Mouse (Mus musculus) left cerebral cortex, postnatal 14 days (tissue): Measurements from ENCODE around the gene Csmd2. TPM values are rescaled to one million over a fixed set of nuclear protein-coding genes. Genes with fewer than 3 reads are reported as not detected.
A peak's percentile ranks its signal among the peaks of the same experiment; 100 is the strongest.

Source experiments
- DNase-seq, 2 experiments: peaks; one replicate each; pipeline ENCODE4 v3.0.0; 2021 to 2022; ENCODE audit warnings: low spot score in 2 of 2, mixed read lengths in 1 of 2
- intact Hi-C: fragments of 180-260 bp; cut with DNase I; formaldehyde crosslinking; loops from one replicate; pipeline ENCODE4 v1.15.1; 2025
- total RNA-seq, 2 experiments: library from RNA; stranded (reverse); gene quantifications; 2 replicates each; pipeline ENCODE4 v1.2.3; 2021

Gene Csmd2
- total RNA-seq, 2 experiments from 2014 or later = 56.9 to 61.3 TPM

DNA sequence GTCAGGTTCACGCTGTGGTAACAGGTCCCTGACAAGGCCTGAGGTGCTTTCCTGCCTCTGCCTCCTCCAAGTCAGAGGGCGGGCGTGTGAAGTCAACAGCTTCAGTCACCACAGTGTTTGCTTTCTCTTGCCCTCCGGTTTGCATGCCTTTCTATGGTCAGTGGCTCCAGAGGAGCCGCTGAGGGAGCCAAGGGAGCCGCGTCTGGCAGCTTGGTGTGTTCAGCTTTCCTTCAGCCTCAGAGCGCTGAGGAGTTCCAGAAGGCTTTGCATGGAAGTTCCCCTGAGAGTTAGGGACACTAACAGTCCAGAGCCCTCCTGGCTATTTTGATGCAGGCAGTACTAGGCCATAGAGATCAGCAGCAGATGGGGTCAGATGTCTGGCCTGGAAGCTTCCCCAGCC, 441.9 kb downstream of the Csmd2 start:
- intact Hi-C loops = no loop called here
- no peak for DNase-seq

DNA sequence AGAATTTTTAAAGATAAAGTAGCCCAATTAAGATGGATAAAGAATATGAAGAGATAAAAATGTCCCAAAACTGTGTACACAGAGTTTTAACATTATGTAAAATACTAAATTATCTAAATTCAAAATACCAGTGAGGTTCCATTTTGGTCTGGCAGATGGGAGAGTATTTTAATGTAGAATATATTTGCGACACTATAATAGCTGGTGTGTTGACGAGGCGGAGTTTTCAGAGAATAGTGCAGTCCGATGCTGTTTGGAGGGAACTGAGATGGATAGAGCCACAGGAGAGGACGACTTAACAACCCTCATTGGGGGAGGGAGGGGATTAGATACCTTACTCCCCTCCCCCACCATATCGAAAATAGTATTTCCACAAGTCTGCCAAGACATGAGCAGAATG, 452.9 kb downstream of the Csmd2 start:
- no peak for DNase-seq
- intact Hi-C loops = no loop called here

DNA sequence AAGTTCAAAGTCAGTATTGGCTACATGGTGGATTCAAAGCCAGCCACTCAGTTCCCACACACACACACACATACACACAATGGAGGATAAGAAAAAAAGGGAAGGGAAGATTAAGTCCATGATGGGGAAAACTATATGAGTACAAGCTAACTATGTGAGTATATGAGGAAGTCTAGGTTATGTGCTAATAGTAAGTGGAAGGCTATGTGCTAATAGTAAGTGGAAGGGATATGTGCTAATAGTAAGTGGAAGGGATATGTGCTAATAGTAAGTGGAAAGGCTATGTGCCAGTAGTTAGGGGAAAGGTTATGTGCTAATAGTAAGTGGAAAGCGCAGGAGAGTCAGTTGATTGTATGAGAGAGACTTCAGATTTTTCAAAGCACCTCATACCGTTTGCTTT, 453.6 kb downstream of the Csmd2 start:
- DNase-seq = no peak
- intact Hi-C loops = no loop called here

DNA sequence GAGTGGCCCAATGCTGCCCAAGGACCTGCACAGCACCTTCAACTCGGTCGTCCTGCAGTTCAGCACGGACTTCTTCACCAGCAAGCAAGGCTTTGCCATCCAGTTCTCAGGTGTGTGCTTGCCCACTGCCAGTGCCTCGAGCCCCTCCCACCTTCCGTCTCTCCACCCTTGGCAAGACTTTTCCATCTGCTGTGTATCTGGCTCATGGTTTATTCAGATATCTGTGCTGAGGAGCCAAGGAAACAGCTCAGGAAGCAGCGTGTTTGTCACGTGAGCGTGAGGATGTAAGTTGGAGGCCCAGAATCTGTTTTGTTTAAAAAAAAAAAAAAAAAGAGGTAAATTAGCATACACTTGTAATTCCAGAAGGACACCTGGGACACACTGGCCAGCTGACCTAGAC, 455.1 kb downstream of the Csmd2 start:
- DNase-seq = no peak
- intact Hi-C loops = no loop called here

DNA sequence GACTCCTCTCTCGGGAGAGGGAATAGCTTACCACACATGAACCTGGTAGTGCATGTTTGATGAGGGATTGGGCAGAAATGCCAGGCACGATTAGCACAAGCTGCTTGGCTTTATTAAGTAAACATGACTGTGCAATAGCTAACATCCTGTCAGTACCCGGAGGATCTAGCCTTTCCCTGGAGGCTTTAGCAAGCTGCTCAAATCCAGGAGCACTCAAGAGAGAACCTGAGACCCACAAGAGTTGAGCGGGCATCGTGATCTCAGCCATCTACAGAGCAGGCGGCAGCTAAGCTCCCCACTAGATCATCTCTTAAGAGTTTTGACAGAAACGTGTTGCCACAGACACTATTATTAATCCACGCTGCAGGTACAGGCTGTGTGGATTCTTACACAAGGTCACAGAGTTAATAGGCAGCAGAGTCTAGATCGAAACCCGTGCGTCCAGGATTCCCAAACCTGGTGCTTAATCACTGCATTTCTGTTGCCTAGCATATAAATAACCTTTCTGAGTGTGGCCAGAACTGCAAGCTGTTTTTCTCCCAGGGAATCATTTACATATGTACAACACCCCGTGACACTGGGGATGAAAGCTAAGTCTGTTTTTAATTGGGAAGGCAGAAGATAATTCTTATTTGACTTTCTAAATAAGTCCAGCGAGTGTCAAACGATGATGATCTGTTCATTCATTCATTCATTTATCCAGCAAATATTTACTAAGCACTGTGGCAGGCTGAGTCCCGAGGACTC, 458.0 kb downstream of the Csmd2 start:
- DNase-seq = no peak
- intact Hi-C loops = no loop called here

DNA sequence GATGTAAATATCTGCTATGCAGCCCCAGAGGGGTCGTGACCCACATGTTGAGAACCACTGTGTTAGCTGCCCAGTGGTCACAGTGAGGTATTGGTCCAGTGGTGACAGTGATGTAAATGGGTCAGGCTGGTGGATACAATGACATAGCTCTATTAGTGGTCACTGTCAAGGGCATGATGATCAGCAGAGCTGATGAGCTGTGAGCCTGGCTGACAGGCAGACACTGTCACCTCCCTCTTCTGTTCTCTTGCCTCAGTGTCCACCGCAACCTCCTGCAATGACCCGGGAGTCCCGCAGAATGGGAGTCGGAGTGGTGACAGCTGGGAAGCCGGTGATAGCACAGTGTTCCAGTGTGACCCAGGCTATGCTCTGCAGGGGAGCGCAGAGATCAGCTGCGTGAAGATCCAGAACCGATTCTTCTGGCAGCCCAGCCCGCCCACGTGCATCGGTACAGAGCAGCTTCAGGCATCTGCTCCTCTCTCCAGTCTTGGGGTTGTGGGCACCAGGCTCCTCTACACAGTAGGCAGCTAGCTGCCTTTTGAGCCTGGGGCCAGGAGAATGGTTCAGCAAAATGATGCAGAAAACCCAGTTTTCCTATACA, 461.3 kb downstream of the Csmd2 start:
- intact Hi-C loops = no loop called here
- DNase-seq = peak in 1 of 2 experiments; percentile 59

DNA sequence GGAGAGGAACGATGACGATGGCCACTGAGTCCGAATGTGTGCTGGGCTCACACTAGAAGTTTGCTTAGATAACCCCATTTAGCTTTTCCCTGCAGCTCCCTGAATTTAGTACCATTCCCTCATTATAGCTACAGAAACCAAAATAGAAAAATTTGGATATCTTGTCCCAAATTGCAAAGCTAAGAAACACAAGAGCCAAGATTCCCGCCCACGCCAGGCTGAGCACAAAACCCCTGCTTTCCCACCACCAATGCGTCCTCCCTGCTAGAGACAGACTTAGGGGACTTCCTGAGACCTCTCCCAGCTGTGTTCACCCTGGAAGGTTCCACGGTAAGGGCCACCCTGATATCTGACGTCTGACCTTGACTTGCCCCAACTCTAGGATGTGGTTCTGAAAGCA, 462.5 kb downstream of the Csmd2 start:
- intact Hi-C loops = no loop called here
- DNase-seq = peak; percentile 66 to 81

DNA sequence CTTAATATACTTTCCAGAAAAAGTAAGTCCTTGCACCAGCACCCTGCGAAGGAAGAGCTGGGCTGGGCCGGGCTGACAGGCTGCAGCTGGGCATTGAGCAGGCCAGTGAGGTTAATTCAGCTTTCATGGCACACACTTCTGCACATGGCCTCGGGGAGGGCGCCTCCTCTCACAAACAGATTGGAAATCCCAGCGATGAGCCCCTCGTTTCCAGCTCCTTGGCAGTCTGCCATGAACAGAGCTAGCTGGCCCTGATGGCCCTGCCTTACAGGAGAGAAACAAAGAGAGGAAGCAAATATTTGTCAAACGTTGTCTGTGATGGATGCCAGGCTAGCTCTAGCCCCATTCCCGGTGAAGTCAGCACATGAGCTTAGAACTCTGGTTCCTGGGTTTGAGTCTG, 463.3 kb downstream of the Csmd2 start:
- intact Hi-C loops = no loop called here

DNA sequence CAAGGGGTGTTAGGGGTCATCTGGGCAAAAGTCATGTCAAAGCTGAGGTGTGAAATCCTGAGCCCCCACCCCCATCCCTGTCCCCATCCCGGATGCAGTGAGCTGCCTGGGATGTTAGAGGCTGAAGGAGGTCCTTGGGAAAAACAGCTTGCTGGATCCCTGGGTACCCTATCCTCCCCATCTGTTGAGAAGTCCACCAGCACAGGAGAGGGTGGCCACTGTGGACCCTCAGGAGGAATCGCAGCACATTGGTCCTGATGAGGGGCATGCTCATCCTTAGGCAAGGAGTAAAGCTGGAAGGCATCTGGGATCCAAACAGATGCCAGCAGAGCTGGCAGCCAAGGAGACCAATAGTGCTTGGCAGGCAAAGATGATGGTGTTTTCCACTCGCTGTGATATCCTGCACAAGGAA, 463.7 kb downstream of the Csmd2 start:
- DNase-seq = no peak
- intact Hi-C loops = no loop called here

More for the DNA sequence above, 463.3 kb downstream of the Csmd2 start:
- peak; percentile 63 to 69 for DNase-seq

DNA sequence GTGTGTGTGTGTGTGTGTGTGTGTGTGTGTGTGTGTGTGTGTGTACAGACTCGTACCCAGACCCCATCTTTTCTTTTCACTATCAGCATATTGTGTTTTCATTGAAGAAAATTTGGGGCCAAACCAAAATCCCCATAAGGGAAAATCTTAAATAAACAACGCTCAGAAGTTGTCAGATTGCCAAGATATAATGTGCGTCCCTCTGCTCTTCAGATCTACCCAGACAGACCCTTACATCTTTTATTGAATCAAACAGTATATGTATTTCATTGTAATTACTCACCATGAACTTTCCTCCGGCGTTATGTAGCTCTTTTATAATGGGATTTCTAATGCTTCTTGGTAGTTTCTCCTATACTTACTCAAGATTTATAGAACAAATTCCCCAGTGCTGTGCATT, 479.1 kb downstream of the Csmd2 start:
- DNase-seq = no peak
- intact Hi-C loops = no loop called here

DNA sequence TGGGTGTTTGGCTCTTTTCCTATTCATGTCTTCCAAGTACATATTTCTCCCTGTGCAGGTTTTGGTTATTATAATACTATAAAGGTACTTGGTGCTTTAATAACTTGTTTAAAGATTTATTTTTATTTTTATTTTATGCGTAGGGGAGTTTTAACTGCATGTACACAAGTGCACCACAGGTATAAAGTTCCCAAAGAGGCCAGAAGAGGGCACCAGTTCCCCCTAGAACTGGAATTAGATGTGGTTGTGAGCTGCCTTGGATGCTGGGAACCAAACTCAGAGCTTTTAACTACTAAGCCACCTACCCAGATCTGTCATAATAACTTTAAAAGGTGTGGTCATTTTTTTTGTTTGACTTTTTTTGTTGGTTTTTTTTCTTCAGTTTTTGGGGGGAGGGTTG, 480.4 kb downstream of the Csmd2 start:
- no peak for DNase-seq
- intact Hi-C loops = no loop called here

DNA sequence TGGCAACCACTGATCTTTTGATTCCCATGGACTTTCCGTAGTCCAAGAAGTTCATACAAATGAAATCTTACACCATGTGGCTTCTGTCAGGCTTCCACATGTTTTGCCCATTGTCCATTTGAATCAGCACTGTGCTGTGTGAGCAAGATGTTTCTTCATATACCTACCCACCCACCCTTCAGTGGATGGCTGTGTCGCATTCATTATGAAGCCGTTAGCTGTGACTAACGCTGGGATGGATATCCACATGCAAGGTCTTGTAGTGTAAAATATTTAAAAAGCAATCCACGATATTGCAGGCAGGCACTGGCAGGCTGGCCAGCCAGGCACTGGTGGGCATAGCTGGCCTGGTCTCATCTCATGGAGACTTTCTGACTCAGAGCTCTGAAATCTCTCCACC, 488.6 kb downstream of the Csmd2 start:
- peak in 1 of 2 experiments; percentile 30 for DNase-seq

DNA sequence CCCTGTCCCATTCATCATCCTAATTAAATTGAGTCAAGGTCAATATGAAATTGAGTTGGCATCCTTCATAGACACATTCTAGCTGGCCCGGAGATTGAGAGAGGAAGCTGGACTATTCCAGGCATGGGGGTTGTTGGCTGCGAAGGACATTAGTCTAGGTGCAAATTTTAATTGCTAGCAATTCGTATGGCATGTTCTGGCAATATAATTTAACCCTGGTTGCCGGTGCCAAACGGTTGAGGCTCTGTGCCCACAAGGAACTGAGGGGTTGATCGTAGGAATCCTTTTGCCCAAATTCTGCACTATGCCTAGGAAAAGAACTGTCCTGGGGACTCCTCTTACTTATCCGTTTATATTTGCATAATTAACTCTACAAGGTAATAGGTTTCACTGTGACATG, 496.2 kb downstream of the Csmd2 start:
- no peak for DNase-seq
- intact Hi-C loops = no loop called here

More for the DNA sequence above, 488.6 kb downstream of the Csmd2 start:
- intact Hi-C loops = no loop called here

DNA sequence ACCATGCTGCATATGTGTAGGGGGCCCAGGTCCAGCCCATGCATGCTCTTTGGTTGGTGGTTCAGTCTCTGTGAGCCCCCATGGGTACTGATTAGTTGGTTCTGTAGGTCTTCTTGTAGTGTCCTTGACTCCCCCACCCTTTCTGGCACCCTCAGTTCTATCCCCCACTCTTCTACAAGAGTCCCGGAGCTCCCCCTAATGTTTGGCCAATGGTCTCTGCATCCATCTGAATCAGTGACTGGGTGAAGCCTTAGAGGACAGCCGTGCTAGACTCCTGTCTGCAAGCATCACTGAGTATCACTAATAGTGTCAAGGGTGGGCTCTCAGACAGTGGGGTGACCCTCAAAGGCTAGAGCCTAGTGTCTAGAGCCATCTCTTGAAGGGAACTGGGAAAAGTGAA, 497.0 kb downstream of the Csmd2 start:
- no peak for DNase-seq
- intact Hi-C loops = no loop called here

DNA sequence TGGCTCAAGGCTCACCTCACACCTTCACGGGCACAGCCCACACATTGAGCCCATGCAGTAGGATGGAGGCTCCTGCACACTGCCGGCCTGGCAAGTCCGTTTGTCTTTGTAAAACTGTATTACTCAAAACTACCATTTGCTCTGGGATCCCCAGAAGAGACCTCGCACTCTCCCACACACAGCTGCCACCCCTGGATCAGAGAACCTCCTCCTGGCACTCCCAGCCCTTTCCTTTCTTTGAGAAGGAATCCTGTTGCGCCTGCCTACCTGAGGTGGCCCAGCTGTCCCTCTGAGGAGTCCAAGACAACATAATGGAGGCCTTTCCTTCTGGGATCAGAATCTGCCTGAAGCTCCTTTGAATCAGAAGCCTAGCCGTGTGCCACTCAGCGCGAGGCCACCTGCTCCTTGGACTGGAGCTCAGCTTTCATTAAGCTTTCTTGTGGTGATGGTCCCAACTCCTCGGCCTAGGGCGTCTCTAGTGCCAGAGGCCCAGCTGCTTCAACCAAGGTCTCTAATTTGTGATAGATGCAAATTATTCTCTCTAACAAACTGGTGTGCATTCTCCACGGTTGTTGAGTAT, 502.0 kb downstream of the Csmd2 start:
- intact Hi-C loops = no loop called here

DNA sequence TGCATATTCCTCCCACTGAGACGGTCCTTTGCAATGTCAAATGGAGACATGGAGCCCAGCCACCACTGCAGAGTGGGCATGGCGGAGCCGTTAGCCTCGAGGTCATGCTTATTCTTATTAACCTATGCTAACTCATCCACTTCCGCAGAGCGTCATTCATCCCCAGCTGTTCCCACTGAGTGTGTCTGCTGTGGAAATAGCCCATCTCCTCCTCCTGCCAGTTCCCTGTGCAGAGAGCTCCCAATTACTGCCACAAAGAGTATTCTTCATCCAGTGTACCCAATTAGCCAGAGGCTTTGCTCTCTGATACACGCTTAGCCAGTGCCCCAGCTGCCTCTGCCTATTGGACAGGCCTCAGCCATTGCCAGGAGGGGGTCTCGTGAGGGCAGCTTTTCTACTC, 504.4 kb downstream of the Csmd2 start:
- DNase-seq = peak in 1 of 2 experiments; percentile 60
- intact Hi-C loops = no loop called here

More for the DNA sequence above, 502.0 kb downstream of the Csmd2 start:
- no peak for DNase-seq

DNA sequence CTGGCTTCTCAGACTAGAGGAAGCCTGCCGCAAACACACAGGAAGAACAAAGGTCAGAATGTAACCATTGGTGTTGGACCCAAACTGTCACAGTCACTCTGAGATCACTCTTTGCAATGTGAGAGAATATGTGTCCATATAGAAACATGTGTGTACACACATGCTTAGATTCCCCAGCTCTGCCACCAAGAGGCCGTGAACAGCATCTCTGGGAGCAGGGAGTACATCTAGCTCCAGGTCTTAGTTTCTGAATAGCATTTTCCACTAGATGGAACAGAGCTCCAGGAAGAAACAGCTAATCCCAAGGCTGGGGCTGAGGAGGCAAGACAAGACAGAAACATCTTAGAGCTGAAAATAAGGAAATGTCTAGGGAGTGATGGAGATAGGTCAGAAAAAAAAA, 512.3 kb downstream of the Csmd2 start:
- intact Hi-C loops = no loop called here
- DNase-seq = no peak

DNA sequence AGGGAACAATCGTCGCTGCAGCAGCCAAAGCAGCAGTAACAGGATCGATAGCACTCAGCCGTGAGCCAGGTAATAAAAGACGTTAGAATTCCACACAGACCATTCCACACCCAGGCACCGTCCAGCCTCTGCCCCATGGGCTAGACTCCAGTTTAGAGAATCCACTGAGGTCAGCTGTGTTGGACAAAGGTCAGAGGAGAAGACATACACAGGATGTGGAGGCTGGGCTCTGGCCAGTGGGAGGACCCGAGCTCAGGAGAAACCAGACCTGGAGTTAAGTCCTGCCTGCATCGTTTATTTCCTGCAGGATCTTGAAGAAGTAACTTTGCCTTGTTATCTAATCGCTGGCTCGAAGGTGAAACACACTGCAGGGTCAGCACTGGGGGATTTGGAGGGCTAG, 519.2 kb downstream of the Csmd2 start:
- no peak for DNase-seq
- intact Hi-C loops = no loop called here

DNA sequence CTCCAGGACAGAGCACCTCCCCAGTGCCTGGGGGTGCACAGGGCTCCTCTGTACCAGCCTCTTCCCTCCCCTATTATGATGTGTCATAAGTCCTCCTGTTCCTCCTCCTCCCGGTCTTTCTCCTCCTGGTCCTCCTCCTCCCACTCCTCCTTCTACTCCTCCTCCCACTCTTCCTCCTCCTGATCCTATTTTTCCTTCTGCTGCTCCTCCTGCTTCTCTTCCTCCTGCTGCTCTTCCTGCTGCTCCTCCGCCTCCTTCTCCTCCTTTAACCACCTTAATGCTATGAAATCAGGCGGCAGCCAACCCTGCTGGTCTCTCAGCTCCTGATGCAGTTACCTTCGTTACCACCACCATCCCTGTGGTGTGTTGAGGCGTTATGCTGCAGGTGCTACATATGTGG, 522.2 kb downstream of the Csmd2 start:
- DNase-seq = no peak
- intact Hi-C loops = no loop called here

DNA sequence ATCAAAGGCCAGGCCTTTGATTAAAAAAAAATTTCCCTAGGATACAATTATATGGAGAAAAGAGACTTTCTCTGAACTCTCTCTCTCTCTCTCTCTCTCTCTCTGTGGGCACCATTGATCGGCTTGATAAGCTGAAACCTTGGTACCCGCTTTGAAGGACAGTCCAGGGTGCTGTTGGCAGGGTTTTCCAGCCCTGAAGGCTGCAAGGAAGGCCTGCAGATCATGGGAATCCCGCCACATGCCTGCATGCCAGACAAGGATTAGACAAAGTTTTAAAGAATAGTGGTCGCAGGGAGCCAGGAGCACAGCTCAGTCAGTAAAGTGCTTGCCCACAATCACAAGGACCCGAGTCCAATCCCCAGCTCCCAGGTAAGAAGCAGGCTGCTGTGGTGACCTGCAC, 526.8 kb downstream of the Csmd2 start:
- no peak for DNase-seq
- intact Hi-C loops = no loop called here

DNA sequence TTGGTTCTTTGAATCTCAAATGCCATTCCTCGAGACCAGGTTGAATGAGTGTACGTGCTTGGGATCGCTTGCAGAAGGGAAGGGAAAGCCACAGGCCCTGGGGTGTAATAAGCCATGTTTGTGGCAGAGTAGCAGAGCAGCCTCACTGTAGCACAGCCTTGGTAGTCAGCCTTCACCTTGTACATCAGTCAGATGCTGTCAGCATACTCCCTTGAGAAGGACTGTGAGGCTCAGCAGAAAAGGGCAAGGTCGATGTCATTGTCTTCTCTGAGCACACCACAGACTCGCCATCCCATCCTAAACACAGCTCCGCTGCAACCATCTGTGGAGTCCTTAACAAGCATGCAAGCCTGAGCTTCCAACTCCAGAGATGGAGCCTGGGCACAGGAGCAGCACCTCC, 533.6 kb downstream of the Csmd2 start:
- DNase-seq = no peak
- intact Hi-C loops = no loop called here
